ENCODE assay signal across 18 mouse cellular contexts in genomic region chr2:138422321-138422720, GRCm38 (mm10).
"Had no signal": no experiment of that assay in that cellular context is flagged by ENCODE, and none has a peak within 500 bp of the region (broad histone marks: within the 10 kb centered on the region; RNA-seq: fewer than 3 reads in every experiment).

No protein-coding gene starts in this region.

- H3K27me3 ChIP-seq: limb, embryonic 13.5 days; liver, embryonic 15.5 days; neural tube, embryonic 12.5 days; stomach, embryonic 15.5 days had no signal

- DNase-seq: kidney, adult 8-10 months; kidney, postnatal 36 days; layer of hippocampus, adult 9-11 months; left cerebral cortex, postnatal 4 days; lung, embryonic 14.5 days; lung, postnatal 10 days; lung, postnatal 4 days; midbrain, embryonic 14.5 days; retina, postnatal 1 day; thymus, adult 2 months; thymus, postnatal 25 days had no signal

- H3K9me3 ChIP-seq: limb, embryonic 13.5 days; liver, embryonic 15.5 days; midbrain, embryonic 10.5 days; neural tube, embryonic 12.5 days; stomach, embryonic 15.5 days had no signal

- H3K36me3 ChIP-seq: limb, embryonic 13.5 days; liver, embryonic 15.5 days; midbrain, embryonic 10.5 days; neural tube, embryonic 12.5 days; stomach, embryonic 15.5 days had no signal

- H3K27ac ChIP-seq: kidney, postnatal 0 days; limb, embryonic 13.5 days; liver, embryonic 15.5 days; midbrain, embryonic 10.5 days; neural tube, embryonic 12.5 days; stomach, embryonic 15.5 days had no signal

- H3K4me2 ChIP-seq: limb, embryonic 13.5 days; liver, embryonic 15.5 days; lung, embryonic 14.5 days; neural tube, embryonic 12.5 days; stomach, embryonic 15.5 days had no signal

- H3K4me1 ChIP-seq: liver, embryonic 15.5 days; neural tube, embryonic 12.5 days; stomach, embryonic 15.5 days had no signal

- H3K4me3 ChIP-seq: limb, embryonic 13.5 days; liver, embryonic 15.5 days; midbrain, embryonic 10.5 days; myocyte; neural tube, embryonic 12.5 days; stomach, embryonic 15.5 days had no signal

- H3K9ac ChIP-seq: limb, embryonic 13.5 days; liver, embryonic 15.5 days; lung, embryonic 14.5 days; neural tube, embryonic 12.5 days; stomach, embryonic 15.5 days had no signal
